Mouse (Mus musculus) liver, embryonic 14.5 days (tissue): Measurements from ENCODE around the gene Zfp286.

ENCODE experiments used
- CTCF ChIP-seq: IDR thresholded peaks from 2 replicates; pipeline ENCODE4 v1.5.1; 2016; ENCODE audit warnings: antibody characterized with exemption, low read depth, control low read depth
- EP300 ChIP-seq: IDR thresholded peaks from 2 replicates; pipeline ENCODE4 v1.6.1; 2016; ENCODE audit warnings: antibody characterized with exemption, low read depth

- TF ChIP-seq CTCF = no peak
- no peak for TF ChIP-seq EP300
Measured at GRCm38 (mm10) chr11:62820661-62821437, 31.6 kb upstream of the Zfp286 start.
